Mouse (Mus musculus): ENCODE results near the gene Ift88. TPM values are rescaled to one million over a fixed set of nuclear protein-coding genes. Genes with fewer than 3 reads are reported as not detected.
"Not testable (repeated sequence)": the region's sequence is repeated elsewhere in the genome, so short reads cannot be mapped to it uniquely, and the experiment has no call there.

Ift88 gene
- polyA plus RNA-seq, 1 experiment from 2014 or later: 16.2 TPM

DNA sequence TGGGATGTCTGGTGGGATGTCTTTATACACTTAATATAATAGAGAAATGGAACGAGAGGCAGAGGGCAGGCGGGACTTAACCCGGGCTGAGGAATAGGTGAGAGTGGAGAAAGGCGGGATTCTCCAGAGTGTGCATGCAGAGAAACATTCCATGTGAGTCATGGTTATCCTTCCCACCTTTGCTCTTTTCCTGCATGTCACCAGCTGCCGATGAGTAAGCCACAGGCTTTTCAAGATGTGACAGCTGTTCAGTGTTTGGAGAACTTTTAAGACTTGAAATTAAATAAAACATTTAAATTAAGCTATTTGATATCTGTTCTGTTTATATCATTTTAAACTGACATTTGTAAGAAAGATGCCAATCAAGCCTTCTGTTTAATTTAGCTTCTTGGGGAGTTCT lies 36.0 kb downstream of the Ift88 start:
- WGBS: 78% methylated on average over 5 of the region's 5 CpGs
- ATAC-seq (ENCODE audit: borderline replicate concordance, extremely low read depth, low FRiP score, low TSS enrichment): no peak
- no peak overlapping the region for H3K4me3 ChIP-seq
- no peaks in the 10 kb centered on the region for H3K36me3 ChIP-seq
- H3K27me3 ChIP-seq: no peaks in the 10 kb centered on the region
- H3K27ac ChIP-seq: no peak overlapping the region
- no peaks in the 10 kb centered on the region for H3K9me3 ChIP-seq
- no peaks in the 10 kb centered on the region for H3K4me1 ChIP-seq
- no peak overlapping the region for H3K9ac ChIP-seq
- no peak overlapping the region for H3K4me2 ChIP-seq

DNA sequence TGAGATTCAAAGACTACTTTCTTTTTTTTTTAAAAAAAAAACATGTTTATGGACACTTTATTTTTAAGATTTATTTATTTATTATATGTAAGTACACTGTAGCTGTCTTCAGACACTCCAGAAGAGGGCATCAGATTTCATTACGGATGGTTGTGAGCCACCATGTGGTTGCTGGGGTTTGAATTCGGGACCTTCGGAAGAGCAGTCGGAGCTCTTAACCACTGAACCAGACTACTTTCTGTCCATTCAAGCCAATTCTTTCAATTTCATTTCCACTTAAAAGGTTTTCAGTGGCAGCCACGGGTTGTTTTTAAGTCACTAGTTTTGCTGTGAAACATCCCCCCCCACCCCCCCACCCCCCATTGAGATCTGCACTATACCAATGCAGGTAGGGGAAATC lies 36.5 kb downstream of the Ift88 start:
- H3K9me3 ChIP-seq; H3K4me1 ChIP-seq; H3K9ac ChIP-seq; H3K4me2 ChIP-seq; H3K27me3 ChIP-seq; H3K4me3 ChIP-seq; ATAC-seq (ENCODE audit: borderline replicate concordance, extremely low read depth, low FRiP score, low TSS enrichment); H3K36me3 ChIP-seq; H3K27ac ChIP-seq: not testable (repeated sequence)
- WGBS: 79% methylated on average over 5 of the region's 5 CpGs

DNA sequence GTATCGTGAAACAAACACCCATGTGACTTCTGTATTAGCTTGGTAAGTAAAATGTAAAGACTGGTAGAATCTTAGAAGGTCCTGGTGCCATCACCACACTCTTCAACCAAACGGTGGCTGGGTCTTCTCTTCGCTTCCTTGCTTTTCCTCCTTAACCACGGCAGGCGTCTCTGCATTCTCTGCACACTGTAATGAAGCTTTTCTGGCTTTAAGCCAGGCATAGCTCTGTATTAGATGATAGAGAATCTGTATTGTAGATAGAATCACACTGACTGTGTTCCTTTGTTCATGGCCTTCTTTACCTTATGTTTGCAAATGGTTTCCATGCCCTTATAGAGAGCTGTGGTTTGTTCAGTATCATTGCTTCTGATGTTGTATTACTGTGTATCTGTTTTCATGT lies 39.0 kb downstream of the Ift88 start:
- Histone ChIP-seq H3K9ac (no peak overlapping the region), H3K4me1 (no peaks in the 10 kb centered on the region), H3K9me3 (no peaks in the 10 kb centered on the region), H3K36me3 (no peaks in the 10 kb centered on the region), H3K4me3 (no peak overlapping the region), H3K4me2 (no peak overlapping the region), H3K27me3 (no peaks in the 10 kb centered on the region), H3K27ac (no peak overlapping the region)
- WGBS: 50% methylated on average over 5 of the region's 5 CpGs
- no peak for ATAC-seq (ENCODE audit: borderline replicate concordance, extremely low read depth, low FRiP score, low TSS enrichment)

DNA sequence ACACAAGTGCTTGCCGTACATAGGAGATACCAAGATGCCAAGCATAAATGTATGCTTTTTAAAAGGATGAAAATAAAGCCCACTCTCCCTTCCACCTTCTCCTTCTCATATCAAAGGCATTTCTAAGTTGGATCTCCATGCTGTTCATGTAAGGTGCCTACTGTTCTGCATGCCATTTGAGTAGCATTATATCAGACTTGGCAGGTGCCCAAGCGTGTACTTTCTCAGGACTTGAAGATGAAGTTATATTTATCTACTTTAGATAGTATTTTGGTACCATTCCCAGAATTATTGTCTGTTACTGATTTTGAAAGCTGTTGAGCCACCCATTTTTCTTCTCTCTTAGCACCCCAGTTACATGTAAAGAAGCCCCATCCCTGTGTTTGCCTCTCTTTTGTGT lies 51.2 kb downstream of the Ift88 start:
- 76% methylated on average over 2 of the region's 2 CpGs for WGBS
- Histone ChIP-seq H3K9ac (no peak overlapping the region), H3K9me3 (no peaks in the 10 kb centered on the region), H3K4me2 (no peak overlapping the region), H3K4me3 (no peak overlapping the region), H3K36me3 (no peaks in the 10 kb centered on the region), H3K4me1 (no peaks in the 10 kb centered on the region), H3K27ac (no peak overlapping the region), H3K27me3 (no peaks in the 10 kb centered on the region)
- ATAC-seq (ENCODE audit: borderline replicate concordance, extremely low read depth, low FRiP score, low TSS enrichment): no peak

DNA sequence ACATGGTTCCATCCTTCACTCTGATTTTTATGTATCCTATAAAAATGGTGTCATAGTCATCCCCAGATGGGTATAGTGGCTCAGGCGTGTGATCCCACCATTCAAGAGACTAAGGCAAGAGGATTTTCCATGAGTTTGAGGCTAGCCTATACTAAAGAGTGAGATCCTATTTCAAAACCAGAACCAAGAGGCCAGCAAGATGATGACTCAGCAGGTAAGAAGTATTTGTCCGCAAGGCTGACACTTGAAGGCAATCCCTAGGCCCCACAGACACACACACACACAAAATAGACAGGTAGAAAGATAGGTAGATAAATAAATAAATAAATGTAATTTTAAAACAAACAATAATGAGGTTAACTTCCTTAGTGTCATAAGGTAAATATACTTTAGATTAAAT lies 58.4 kb downstream of the Ift88 start:
- H3K4me1 ChIP-seq: no peaks in the 10 kb centered on the region
- WGBS: 85% methylated on average over 2 of the region's 2 CpGs
- no peak overlapping the region for H3K9ac ChIP-seq

DNA sequence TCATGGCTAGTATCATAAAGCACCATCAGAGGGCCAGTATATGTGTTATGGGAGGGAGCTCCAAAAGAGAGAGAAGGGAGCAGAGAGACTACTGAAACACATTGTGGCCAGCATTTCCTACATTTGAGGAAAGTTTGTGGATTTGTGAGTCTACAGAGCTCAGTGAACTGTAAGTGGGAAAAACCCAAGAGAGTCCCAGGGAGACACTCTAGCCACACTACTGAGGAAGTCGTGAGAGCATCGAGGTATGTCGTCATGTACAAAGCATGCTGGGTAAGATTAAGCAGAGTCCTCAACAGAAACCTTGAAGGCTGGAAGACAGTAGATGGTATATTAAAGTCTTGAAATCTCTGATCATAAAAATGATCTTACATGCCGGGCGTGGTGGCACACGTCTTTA lies 60.3 kb downstream of the Ift88 start:
- Histone ChIP-seq H3K4me2 (no peak overlapping the region), H3K27me3 (no peaks in the 10 kb centered on the region), H3K4me3 (no peak overlapping the region), H3K4me1 (no peaks in the 10 kb centered on the region), H3K36me3 (no peaks in the 10 kb centered on the region), H3K9me3 (no peaks in the 10 kb centered on the region), H3K27ac (no peak overlapping the region), H3K9ac (no peak overlapping the region)
- 92% methylated on average over 6 of the region's 6 CpGs for WGBS
- no peak for ATAC-seq (ENCODE audit: borderline replicate concordance, extremely low read depth, low FRiP score, low TSS enrichment)

More for the DNA sequence above, 58.4 kb downstream of the Ift88 start:
- H3K9me3 ChIP-seq: no peaks in the 10 kb centered on the region
- ATAC-seq (ENCODE audit: borderline replicate concordance, extremely low read depth, low FRiP score, low TSS enrichment): no peak
- no peaks in the 10 kb centered on the region for H3K27me3 ChIP-seq
- H3K36me3 ChIP-seq: no peaks in the 10 kb centered on the region
- H3K4me2 ChIP-seq: no peak overlapping the region
- H3K4me3 ChIP-seq: no peak overlapping the region
- no peak overlapping the region for H3K27ac ChIP-seq

DNA sequence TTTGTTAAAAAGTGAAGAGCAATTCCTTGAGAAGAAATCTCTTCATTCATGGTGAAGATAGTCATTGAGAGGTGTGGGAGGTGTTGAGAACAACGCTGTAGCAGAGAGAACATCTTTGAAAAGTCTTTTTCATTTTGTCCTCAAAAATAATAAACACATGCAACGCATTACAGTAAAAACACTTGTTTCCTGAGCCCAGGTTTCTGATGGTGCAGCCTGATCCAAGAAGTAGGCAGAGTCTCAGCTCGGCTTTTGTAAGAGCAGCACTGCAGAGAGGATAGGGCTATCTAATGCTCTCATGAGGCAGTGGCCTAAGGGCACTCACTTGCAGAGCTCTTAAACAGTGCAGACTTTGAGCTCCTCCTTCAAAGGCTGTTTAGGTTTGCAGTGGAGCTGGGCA lies 65.8 kb downstream of the Ift88 start:
- no peaks in the 10 kb centered on the region for H3K27me3 ChIP-seq
- H3K9me3 ChIP-seq: no peaks in the 10 kb centered on the region
- no peaks in the 10 kb centered on the region for H3K4me1 ChIP-seq
- H3K27ac ChIP-seq: no peak overlapping the region
- no peak overlapping the region for H3K4me2 ChIP-seq
- no peaks in the 10 kb centered on the region for H3K36me3 ChIP-seq
- H3K9ac ChIP-seq: no peak overlapping the region
- no peak for ATAC-seq (ENCODE audit: borderline replicate concordance, extremely low read depth, low FRiP score, low TSS enrichment)
- 70% methylated on average over 3 of the region's 3 CpGs for WGBS
- H3K4me3 ChIP-seq: no peak overlapping the region

DNA sequence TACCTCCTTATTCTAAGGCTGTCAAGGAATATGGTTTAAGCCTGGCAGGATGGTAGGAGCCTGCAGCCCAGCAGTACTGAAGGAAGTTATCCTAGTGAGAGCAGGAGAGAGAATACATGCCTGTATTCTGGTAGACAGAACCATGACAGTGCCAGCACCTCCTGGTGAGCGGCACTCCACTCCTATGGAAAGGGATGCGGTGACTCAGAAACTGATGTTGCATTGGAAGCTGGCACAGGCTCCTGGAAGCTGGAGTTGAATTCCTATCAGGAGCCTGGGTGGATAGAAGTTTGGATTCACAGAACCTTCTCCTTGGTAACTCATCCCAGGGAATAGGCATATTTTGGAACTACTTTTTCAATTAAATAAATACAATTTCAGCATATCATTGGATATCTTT lies 70.0 kb downstream of the Ift88 start:
- Histone ChIP-seq H3K4me3 (no peak overlapping the region), H3K27ac (no peak overlapping the region), H3K9me3 (no peaks in the 10 kb centered on the region), H3K4me2 (no peak overlapping the region), H3K9ac (no peak overlapping the region), H3K4me1 (no peaks in the 10 kb centered on the region), H3K36me3 (no peaks in the 10 kb centered on the region), H3K27me3 (no peaks in the 10 kb centered on the region)
- WGBS: 95% methylated on average over 2 of the region's 2 CpGs
- no peak for ATAC-seq (ENCODE audit: borderline replicate concordance, extremely low read depth, low FRiP score, low TSS enrichment)

DNA sequence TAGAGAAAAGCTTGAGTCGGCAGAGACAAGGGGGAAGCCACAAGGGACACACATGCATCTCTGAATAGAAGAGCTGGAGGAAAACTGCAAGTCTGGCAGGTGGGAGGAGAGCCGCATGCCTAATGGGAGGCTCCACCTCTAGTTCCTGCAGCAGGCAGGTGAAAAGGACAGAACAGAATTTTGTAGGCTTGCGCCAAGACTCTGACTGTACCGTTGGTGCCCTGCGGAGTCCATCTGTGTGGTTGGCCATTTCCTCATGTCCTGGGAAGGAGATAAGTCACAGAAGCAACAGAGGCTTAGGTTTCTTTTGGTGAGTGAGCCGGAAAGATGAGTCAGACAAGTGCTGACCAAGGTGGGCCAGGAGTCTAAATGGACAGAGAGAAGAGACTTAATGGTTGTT lies 79.9 kb downstream of the Ift88 start:
- Histone ChIP-seq H3K27ac (no peak overlapping the region), H3K4me3 (no peak overlapping the region), H3K4me1 (no peaks in the 10 kb centered on the region), H3K9ac (no peak overlapping the region), H3K27me3 (no peaks in the 10 kb centered on the region), H3K36me3 (no peaks in the 10 kb centered on the region), H3K9me3 (no peaks in the 10 kb centered on the region), H3K4me2 (no peak overlapping the region)
- 85% methylated on average over 6 of the region's 6 CpGs for WGBS
- no peak for ATAC-seq (ENCODE audit: borderline replicate concordance, extremely low read depth, low FRiP score, low TSS enrichment)

DNA sequence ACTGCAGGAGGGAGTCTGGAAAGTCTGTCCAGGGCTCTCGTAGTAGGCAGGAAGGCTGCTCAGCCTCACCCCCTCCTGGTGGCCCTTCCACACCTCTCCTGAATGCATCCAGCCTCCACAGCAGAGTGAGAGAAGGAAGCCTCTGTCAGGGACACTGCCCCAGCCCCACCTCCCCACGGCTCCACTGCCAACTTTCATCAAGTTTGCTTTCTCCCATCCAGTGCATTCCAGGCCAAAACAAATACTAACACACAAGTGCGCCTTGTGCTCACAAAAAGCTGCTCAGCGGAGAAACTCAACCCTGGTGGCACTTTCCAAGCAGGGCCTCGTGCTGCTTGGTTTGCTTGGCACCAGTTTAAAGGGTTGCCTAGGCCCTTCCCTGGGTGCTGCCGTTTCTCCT lies 85.7 kb downstream of the Ift88 start:
- H3K27ac ChIP-seq: peak overlapping the region; percentile 78
- H3K4me2 ChIP-seq: no peak overlapping the region
- H3K9me3 ChIP-seq: no peaks in the 10 kb centered on the region
- no peak overlapping the region for H3K4me3 ChIP-seq
- peaks cover 16% of the 10 kb centered on the region; the same call in 1 of the 2 replicates for H3K4me1 ChIP-seq
- H3K27me3 ChIP-seq: no peaks in the 10 kb centered on the region
- ATAC-seq (ENCODE audit: borderline replicate concordance, extremely low read depth, low FRiP score, low TSS enrichment): peak; percentile 90
- H3K36me3 ChIP-seq: no peaks in the 10 kb centered on the region
- WGBS: 29% methylated on average over 6 of the region's 6 CpGs
- no peak overlapping the region for H3K9ac ChIP-seq

DNA sequence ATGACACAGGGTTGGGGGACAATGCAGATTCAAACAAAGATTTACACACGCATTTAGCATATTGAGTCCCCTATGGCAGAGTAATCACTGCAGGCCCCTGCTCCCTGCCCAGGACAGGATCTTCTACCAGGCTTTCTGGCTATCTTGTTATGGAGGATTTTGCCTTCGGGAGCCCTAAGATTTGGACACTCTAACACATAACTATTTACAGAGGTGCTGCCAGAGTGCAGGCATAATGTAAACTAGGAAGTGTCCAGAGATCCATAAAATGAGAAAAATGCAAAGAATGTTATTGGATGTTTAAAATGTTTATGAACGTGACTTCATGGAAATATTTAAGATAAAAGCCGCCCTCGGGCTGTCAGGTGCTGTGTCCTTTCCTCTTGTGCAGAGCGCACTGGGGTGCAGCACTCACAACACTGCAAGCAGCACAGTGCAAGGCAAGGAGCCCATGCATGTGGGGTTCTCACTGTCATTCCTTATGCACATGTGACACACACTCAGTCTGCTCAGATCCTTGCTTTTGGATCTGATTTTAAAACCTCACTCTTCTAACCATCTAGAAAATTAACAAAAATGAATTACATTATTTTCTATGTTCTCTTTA lies 91.4 kb downstream of the Ift88 start:
- Histone ChIP-seq H3K4me2 (no peak overlapping the region), H3K4me3 (no peak overlapping the region), H3K27me3 (no peaks in the 10 kb centered on the region), H3K9me3 (no peaks in the 10 kb centered on the region), H3K36me3 (no peaks in the 10 kb centered on the region), H3K9ac (no peak overlapping the region), H3K27ac (peak overlapping the region; percentile 16; the same call in 1 of the 2 replicates), H3K4me1 (peaks cover 17% of the 10 kb centered on the region; the same call in 1 of the 2 replicates)
- 0 out of 2 replicates have a peak, but pooled peaks have one; percentile 55 for ATAC-seq (ENCODE audit: borderline replicate concordance, extremely low read depth, low FRiP score, low TSS enrichment)
- WGBS: 24% methylated on average over 6 of the region's 6 CpGs

DNA sequence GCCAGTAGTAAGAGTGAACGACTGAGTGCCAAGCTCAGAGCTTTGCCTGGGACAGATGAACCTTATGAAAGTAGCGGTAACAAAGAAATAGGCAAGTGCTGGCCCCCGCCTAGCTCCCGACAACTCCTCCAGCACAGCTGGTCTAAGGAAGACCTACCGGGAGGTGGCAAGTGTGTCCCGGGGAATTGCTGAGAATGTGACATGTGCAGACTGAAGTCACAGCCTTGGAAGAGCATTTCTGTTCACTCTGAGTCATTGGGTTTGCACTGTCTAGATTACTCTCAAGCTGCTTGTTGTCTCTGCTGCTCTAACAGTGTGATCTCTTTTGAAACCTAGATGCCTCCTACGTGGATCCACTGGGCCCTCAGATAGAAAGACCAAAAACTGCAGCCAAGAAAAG lies 93.1 kb downstream of the Ift88 start:
- ATAC-seq (ENCODE audit: borderline replicate concordance, extremely low read depth, low FRiP score, low TSS enrichment): no peak
- Histone ChIP-seq H3K27me3 (no peaks in the 10 kb centered on the region), H3K9ac (no peak overlapping the region), H3K9me3 (no peaks in the 10 kb centered on the region), H3K4me3 (no peak overlapping the region), H3K27ac (no peak overlapping the region), H3K4me2 (no peak overlapping the region), H3K4me1 (peaks cover 11% of the 10 kb centered on the region; the same call in 1 of the 2 replicates), H3K36me3 (no peaks in the 10 kb centered on the region)
- WGBS: 81% methylated on average over 7 of the region's 7 CpGs

DNA sequence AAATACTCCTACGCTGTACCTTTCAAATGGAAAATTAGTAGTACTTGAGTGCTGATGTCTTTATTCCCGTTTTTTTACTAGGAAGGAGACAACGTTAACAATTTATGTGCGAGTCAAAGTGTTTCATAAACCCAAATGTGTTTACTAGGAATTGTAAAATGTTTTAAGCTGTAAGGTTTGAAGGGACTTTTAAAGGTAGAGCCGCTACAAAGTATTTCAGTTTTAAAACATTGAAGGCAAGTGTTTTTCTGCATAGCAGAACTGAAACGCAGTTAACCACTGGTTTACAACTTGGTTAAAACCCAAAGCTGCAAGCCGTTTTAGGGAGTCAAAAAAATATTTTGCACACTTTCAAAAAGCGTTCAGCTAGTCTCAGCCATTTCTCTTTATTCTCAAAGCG lies 99.9 kb downstream of the Ift88 start:
- Histone ChIP-seq H3K36me3 (no peaks in the 10 kb centered on the region), H3K27me3 (no peaks in the 10 kb centered on the region), H3K9me3 (no peaks in the 10 kb centered on the region), H3K4me1 (peaks cover 6% of the 10 kb centered on the region; the same call in 1 of the 2 replicates), H3K4me2 (peak overlapping the region; percentile 95; the same call in 1 of the 2 replicates), H3K9ac (no peak overlapping the region), H3K4me3 (peak overlapping the region; percentile 79; the same call in 1 of the 2 replicates), H3K27ac (no peak overlapping the region)
- ATAC-seq (ENCODE audit: borderline replicate concordance, extremely low read depth, low FRiP score, low TSS enrichment): no peak
- WGBS: 88% methylated on average over 9 of the region's 9 CpGs
